Mouse (Mus musculus) heart, embryonic 10.5 days (tissue): ENCODE results near the gene Tmem86a. TPM values are rescaled to one million over a fixed set of nuclear protein-coding genes. Genes with fewer than 3 reads are reported as not detected.
"Not testable (repeated sequence)": the region's sequence is repeated elsewhere in the genome, so short reads cannot be mapped to it uniquely, and the experiment has no call there.

Experiments used
- DNase-seq: peaks from one replicate; pipeline ENCODE4 v3.0.0-alpha.2; 2017; ENCODE audit warnings: low spot score
- H3K27ac ChIP-seq: fragments of 300-500 bp; sonication (generic); 2 replicates; pipeline ENCODE4 v1.5.1; 2016; ENCODE audit warnings: mild to moderate bottlenecking
- H3K27me3 ChIP-seq: fragments of 300-500 bp; sonication (generic); 2 replicates; pipeline ENCODE4 v1.6.1; 2016; ENCODE audit warnings: mild to moderate bottlenecking; ENCODE audit not compliant: poor library complexity, insufficient read depth, severe bottlenecking
- H3K36me3 ChIP-seq: fragments of 300-500 bp; sonication (generic); 2 replicates; pipeline ENCODE4 v1.6.1; 2016; ENCODE audit warnings: mild to moderate bottlenecking, moderate library complexity
- H3K4me1 ChIP-seq: fragments of 300-500 bp; sonication (generic); 2 replicates; pipeline ENCODE4 v1.6.1; 2016; ENCODE audit warnings: mild to moderate bottlenecking
- H3K4me3 ChIP-seq: fragments of 300-500 bp; sonication (generic); 2 replicates; pipeline ENCODE4 v1.5.1; 2016; ENCODE audit warnings: mild to moderate bottlenecking, moderate library complexity
- H3K9me3 ChIP-seq: fragments of 300-500 bp; sonication (generic); 2 replicates; pipeline ENCODE4 v1.6.1; 2016; ENCODE audit warnings: mild to moderate bottlenecking, moderate library complexity
- WGBS: fragments of 180-500 bp; shearing (Covaris S2); methylation state at CpG from one replicate; pipeline ENCODE4 v1.1.7; 2016; 5-methylcytosine and 5-hydroxymethylcytosine counted together
- polyA plus RNA-seq: library from polyadenylated mRNA; unstranded; fragments of >200 nt; fragmentation: Nextera tagmentation; extraction: Ambion mirVana; gene quantifications from 2 replicates; pipeline ENCODE4 v1.2.1, GENCODE M21; 2016

Gene Tmem86a
- polyA plus RNA-seq, 1 experiment from 2014 or later: 19.9 TPM

DNA sequence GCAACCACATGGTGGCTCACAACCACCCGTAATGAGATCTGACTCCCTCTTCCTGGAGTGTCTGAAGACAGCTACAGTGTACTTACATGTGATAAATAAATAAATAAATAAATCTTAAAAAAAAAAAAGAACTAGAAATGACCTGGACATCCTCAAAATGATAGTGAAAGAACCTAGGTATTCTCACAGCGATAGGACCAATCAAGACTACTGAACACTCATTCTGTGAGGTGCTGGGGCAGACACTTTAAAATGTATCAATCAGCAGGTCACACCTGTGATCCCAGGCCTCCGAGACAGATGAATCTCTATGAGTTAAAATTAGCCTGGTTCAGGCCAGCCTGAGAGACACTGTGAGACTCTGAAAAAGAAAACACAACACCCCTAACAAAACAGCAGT lies 33.8 kb upstream of the Tmem86a start:
- H3K27ac ChIP-seq: no peak overlapping the region
- 74% methylated on average over 3 of the region's 3 CpGs for WGBS
- H3K4me1 ChIP-seq: peaks cover 14% of the 10 kb centered on the region
- H3K9me3 ChIP-seq: no peaks in the 10 kb centered on the region
- no peak overlapping the region for H3K4me3 ChIP-seq
- DNase-seq: no peak
- H3K27me3 ChIP-seq: peaks cover 9% of the 10 kb centered on the region; the same call in 1 of the 2 replicates
- no peaks in the 10 kb centered on the region for H3K36me3 ChIP-seq

DNA sequence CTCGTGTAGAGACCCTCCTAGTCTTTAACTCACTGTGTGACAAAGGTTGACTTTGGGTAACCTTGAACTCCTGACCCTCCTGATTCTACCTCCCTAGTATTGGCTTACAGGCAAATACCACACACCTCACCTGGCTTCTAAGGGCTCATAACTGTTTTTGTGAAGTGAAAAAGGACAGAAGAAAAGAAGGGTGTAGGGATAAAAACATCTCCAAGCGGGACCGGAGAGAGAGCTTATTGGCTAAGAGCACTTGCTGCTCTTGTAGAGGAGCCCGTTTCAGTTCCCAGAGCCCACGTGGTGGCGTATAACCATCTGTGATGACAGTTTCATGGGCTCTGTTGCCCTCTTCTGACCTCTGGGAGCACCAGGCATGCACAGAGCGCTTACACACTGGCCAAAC lies 33.3 kb upstream of the Tmem86a start:
- WGBS: 73% methylated on average over 7 of the region's 7 CpGs
- H3K36me3 ChIP-seq: no peaks in the 10 kb centered on the region
- no peak overlapping the region for H3K4me3 ChIP-seq
- H3K9me3 ChIP-seq: no peaks in the 10 kb centered on the region
- peaks cover 14% of the 10 kb centered on the region for H3K4me1 ChIP-seq
- H3K27ac ChIP-seq: no peak overlapping the region
- no peak for DNase-seq
- peaks cover 9% of the 10 kb centered on the region; the same call in 1 of the 2 replicates for H3K27me3 ChIP-seq

DNA sequence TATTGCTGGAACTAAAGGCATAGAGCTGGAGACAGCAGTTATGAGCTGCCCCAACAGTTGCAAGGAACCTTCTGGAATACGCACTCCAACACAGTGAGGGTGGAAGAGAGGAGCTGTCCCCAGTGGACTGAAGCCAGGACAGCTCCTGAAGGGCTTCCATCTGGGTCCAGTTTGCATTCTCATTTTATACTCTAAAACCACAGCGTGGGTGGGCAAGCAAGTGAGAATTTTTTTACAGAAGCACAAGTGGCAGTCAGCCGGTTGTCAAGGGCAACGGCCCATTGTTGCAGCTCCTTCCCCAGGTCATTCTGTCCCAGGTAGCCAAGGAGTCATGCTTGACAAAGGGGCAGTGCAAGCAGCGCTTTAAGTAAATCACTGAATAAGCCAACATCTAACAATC lies 30.8 kb upstream of the Tmem86a start:
- Histone ChIP-seq H3K36me3 (no peaks in the 10 kb centered on the region), H3K4me1 (peaks cover 14% of the 10 kb centered on the region), H3K9me3 (no peaks in the 10 kb centered on the region), H3K4me3 (no peak overlapping the region), H3K27me3 (peaks cover 9% of the 10 kb centered on the region; the same call in 1 of the 2 replicates), H3K27ac (no peak overlapping the region)
- 68% methylated on average over 5 of the region's 5 CpGs for WGBS
- no peak for DNase-seq

DNA sequence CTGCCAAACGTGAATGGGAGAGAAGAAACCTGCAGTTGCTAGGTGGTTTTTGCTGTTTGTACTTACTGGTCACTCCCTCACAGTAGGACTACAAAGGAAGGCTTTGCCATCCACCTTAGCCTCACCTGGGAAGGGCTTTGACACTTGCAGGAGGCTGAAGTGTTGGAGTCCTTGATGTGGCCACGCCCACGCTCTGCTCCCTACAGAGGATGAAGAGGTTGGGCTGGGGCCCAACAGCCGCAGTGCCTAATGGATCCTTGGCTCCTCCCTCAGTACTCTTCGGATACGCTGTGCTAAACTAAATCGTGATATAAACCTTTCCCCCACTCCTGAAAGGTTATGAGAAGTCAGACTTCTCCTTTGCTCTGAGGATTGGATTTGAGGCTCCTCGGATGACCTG lies 29.4 kb upstream of the Tmem86a start:
- H3K9me3 ChIP-seq: no peaks in the 10 kb centered on the region
- H3K27ac ChIP-seq: no peak overlapping the region
- 9% methylated on average over 8 of the region's 8 CpGs for WGBS
- peak overlapping the region; percentile 8; the same call in 1 of the 2 replicates for H3K4me3 ChIP-seq
- H3K4me1 ChIP-seq: peaks cover 4% of the 10 kb centered on the region; the same call in 1 of the 2 replicates
- no peak for DNase-seq
- H3K27me3 ChIP-seq: peaks cover 9% of the 10 kb centered on the region; the same call in 1 of the 2 replicates
- H3K36me3 ChIP-seq: no peaks in the 10 kb centered on the region

DNA sequence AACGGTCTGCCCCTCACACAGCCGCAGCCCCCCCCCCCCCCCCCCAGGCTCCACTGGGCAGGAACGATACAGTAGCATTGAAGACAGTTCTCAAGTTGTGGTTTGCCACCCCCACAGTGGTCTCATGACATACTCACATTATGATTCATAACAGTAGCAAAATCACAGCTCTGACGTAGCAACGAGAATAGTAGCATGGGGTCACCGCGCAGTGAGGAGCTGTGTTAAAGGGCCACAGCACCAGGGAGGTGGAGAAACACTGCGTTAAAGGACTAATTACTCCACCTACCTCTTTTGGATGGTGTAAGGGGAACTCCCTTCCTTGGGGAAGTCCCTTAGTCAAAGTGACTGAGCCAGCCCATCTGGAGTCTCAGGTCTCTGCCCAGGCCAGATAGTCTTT lies 27.9 kb upstream of the Tmem86a start:
- Histone ChIP-seq H3K36me3 (no peaks in the 10 kb centered on the region), H3K4me1 (peaks cover 4% of the 10 kb centered on the region; the same call in 1 of the 2 replicates), H3K27ac (no peak overlapping the region), H3K27me3 (peaks cover 9% of the 10 kb centered on the region; the same call in 1 of the 2 replicates), H3K9me3 (no peaks in the 10 kb centered on the region), H3K4me3 (no peak overlapping the region)
- DNase-seq: no peak
- WGBS: 76% methylated on average over 8 of the region's 8 CpGs

DNA sequence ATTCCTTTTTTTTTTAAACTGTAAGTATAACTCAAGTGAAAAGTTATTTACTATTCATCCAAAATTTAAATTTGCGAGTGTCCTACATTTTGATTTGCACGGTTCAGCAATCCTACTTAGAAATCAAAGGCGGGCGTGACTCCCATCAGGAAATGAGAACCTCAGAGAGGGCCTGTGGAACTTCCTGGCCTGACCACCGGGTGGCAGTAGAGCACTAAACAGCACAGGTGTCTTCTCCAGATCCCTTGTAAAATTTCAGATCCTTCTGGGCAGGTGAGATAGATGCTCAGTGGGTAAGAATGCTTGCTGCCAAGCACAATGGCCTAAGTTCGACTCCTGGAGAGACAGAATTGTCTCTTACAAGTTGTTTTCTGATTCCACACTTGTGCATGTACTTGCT lies 26.9 kb upstream of the Tmem86a start:
- H3K4me1 ChIP-seq: peaks cover 4% of the 10 kb centered on the region; the same call in 1 of the 2 replicates
- no peaks in the 10 kb centered on the region for H3K9me3 ChIP-seq
- H3K27me3 ChIP-seq: peaks cover 9% of the 10 kb centered on the region; the same call in 1 of the 2 replicates
- DNase-seq: peak; percentile 83
- no peaks in the 10 kb centered on the region for H3K36me3 ChIP-seq
- WGBS: 16% methylated on average over 6 of the region's 6 CpGs
- no peak overlapping the region for H3K4me3 ChIP-seq
- H3K27ac ChIP-seq: no peak overlapping the region

DNA sequence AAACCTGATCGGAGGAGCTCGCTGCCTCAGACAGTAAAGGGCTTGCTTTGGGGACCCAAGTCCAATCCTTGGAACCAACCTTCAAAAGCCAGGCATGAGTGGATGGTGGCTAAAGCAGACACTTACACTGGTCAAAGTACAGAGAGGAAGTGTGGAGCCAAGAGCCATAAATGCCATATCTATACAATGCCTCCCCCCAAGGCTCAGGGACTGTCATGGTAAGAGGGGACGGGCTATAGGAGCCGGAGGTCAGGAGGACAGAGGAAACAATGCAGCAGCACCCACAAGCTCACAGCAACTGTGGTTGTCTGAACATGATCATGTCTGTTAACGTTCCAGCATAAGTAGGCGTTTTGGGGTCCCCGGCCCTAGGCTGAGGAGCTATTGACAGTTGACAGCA lies 25.9 kb upstream of the Tmem86a start:
- Histone ChIP-seq H3K27me3 (peaks cover 9% of the 10 kb centered on the region; the same call in 1 of the 2 replicates), H3K27ac (no peak overlapping the region), H3K9me3 (no peaks in the 10 kb centered on the region), H3K4me3 (no peak overlapping the region), H3K36me3 (no peaks in the 10 kb centered on the region), H3K4me1 (peaks cover 4% of the 10 kb centered on the region; the same call in 1 of the 2 replicates)
- no peak for DNase-seq
- 77% methylated on average over 7 of the region's 7 CpGs for WGBS

DNA sequence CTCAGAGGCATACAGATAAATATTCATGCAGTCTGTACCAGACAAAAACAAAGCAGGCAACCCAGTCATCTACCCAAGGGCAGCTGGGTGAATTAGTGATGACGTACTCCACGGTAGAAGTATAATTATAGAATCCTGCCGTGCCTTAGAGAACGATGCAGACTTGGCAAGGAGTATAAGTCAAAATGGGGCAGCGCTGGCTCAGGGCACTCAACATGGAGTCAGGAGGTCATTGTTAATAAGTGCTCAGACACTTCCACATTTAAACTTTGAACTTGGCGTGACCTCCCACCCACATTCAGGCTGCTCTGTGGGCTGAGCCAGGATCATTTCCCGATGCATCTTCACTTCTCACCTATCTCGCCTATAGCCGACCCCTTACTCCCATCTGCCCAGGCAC lies 25.0 kb upstream of the Tmem86a start:
- 67% methylated on average over 9 of the region's 9 CpGs for WGBS
- no peak overlapping the region for H3K27ac ChIP-seq
- peaks cover 4% of the 10 kb centered on the region; the same call in 1 of the 2 replicates for H3K4me1 ChIP-seq
- DNase-seq: no peak
- no peaks in the 10 kb centered on the region for H3K36me3 ChIP-seq
- H3K27me3 ChIP-seq: peaks cover 7% of the 10 kb centered on the region; the same call in 1 of the 2 replicates
- H3K4me3 ChIP-seq: no peak overlapping the region
- H3K9me3 ChIP-seq: no peaks in the 10 kb centered on the region

DNA sequence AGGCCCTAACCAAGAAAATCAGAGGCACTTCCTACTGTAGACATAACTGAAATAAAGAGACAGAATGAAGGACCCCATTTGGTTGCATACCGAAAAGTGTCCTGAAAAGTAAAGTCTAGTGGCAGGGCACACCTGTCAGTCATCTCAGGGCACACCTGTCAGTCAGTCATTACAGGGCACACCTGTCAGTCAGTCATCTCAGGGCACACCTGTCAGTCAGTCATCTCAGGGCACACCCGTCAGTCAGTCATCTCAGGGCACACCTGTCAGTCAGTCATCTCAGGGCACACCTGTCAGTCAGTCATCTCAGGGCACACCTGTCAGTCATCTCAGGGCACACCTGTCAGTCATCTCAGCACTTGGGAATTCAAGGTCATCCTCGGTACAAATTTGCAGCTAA lies 23.5 kb upstream of the Tmem86a start:
- DNase-seq, H3K27me3 ChIP-seq, H3K4me1 ChIP-seq, H3K4me3 ChIP-seq, H3K27ac ChIP-seq, H3K36me3 ChIP-seq, H3K9me3 ChIP-seq: not testable (repeated sequence)
- WGBS: 79% methylated on average over 3 of the region's 3 CpGs

DNA sequence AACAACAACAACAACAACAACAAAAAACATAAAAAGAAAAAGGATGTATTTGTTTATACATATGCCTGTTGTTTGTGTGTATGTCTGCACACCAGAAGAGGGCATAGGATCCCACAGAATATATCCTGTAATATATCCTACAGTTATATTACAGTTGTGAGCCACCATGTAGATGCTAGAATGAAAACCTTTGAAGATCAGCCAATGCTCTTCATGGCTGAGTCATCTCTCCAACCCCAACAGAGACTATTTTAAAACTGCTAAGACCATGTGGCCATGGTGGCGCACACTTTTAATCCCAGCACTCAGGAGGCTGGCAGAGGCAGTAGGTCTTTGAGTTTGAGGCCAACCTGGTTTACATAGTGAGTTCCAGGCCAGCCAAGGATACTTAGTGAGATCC lies 22.9 kb upstream of the Tmem86a start:
- DNase-seq: no peak
- Histone ChIP-seq H3K27ac (no peak overlapping the region), H3K9me3 (no peaks in the 10 kb centered on the region), H3K36me3 (no peaks in the 10 kb centered on the region), H3K4me3 (no peak overlapping the region), H3K27me3 (no peaks in the 10 kb centered on the region), H3K4me1 (no peaks in the 10 kb centered on the region)
- 83% methylated on average over 1 of the region's 1 CpGs for WGBS

DNA sequence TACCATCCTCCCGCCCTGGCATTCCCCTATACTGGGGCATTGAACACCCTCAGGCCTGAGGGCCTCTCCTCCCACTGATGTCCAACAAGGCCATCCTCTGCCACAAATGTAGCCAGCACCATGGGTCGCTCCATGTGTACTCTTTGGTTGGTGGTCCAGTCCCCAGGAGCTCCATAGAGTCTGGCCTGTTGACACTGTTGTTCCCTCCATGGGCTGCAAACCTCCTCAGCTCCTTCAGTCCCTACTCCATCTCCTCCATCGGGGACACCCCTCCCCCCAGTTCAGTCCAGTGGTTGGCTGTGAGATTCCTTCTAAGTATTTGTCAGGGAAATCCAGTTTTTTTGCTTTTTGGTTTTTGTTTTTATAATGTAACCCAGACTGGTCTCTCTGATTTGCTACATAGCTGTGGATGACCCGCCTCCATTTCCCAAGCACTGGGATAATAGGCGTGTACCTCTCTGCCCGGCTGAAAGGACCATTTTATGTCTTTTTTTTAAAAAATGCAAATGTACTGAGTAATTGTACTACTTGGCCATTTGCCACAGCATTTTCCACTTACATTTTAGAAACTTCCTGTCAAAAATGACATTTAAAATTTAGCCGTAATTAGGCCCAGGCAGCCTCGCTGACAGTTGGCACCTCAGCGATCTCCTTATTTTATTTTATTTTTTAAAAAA lies 19.7 kb upstream of the Tmem86a start:
- H3K27me3 ChIP-seq: no peaks in the 10 kb centered on the region
- no peaks in the 10 kb centered on the region for H3K36me3 ChIP-seq
- H3K4me3 ChIP-seq: no peak overlapping the region
- H3K27ac ChIP-seq: no peak overlapping the region
- DNase-seq: no peak
- H3K4me1 ChIP-seq: no peaks in the 10 kb centered on the region
- 84% methylated on average over 9 of the region's 9 CpGs for WGBS
- no peaks in the 10 kb centered on the region for H3K9me3 ChIP-seq

DNA sequence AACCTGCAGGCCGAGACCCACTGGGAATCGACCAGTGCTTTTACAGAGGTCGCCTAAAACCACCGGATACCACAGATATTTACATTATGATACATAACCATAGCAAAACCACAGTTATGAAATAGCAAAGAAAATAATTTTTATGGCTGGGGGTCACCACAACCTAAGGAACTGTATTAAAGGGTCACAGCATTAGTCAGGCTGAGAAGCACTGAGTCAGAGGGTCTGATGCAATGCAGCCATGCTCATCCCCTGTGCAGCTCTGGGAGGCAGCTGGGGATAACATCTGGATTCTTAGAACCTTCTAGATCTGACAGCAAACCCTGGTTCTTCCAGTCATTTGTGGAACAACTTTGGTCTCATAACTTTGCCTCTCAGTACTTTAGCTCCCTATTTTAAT lies 19.0 kb upstream of the Tmem86a start:
- H3K4me3 ChIP-seq: no peak overlapping the region
- H3K36me3 ChIP-seq: no peaks in the 10 kb centered on the region
- WGBS: 73% methylated on average over 4 of the region's 4 CpGs
- no peak overlapping the region for H3K27ac ChIP-seq
- H3K9me3 ChIP-seq: no peaks in the 10 kb centered on the region
- H3K27me3 ChIP-seq: no peaks in the 10 kb centered on the region
- DNase-seq: no peak
- no peaks in the 10 kb centered on the region for H3K4me1 ChIP-seq

DNA sequence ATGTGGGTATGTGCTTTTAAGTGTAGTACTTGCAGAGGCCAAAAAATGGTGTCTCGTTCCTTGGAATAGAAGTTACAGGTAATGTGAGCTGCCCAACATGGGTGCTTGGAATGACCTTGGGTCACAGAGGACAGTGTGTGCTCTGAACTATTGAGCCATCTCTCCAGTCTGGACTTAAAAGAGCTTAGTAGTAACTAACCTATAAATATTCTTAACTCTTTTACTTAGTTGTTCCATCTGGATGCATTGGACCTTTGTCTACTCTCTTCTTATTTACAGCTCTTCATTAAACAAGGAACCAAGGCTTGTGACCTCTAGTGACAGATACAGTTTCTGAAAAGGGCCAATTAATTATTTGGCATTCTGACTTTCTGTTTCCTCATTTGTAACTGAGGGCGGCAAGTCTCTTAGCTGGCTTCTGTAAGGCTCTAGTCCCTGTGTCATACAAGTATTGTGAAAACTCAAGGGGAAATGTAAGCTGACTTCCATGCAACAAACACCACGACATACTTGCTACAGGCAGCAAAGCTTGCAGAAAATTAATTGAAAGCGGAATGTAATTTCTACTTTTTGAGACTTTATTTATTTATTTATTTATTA lies 15.5 kb upstream of the Tmem86a start:
- Histone ChIP-seq H3K9me3 (no peaks in the 10 kb centered on the region), H3K27me3 (no peaks in the 10 kb centered on the region), H3K4me1 (no peaks in the 10 kb centered on the region), H3K27ac (no peak overlapping the region), H3K4me3 (no peak overlapping the region), H3K36me3 (no peaks in the 10 kb centered on the region)
- 81% methylated on average over 4 of the region's 4 CpGs for WGBS
- DNase-seq: no peak
